Mouse (Mus musculus): Measurements from ENCODE around the gene Caml. TPM values are rescaled to one million over a fixed set of nuclear protein-coding genes. Genes with fewer than 3 reads are reported as not detected.
A peak's percentile ranks its signal among the peaks of the same experiment; 100 is the strongest.

Caml gene
- polyA plus RNA-seq, 2 experiments from 2014 or later = 41.7 to 46.1 TPM

- peak; percentile 29 for ATAC-seq
These were observed 603 bp upstream of the Caml start for GRCm38 (mm10) chr13:55622156-55622648.

DNA sequence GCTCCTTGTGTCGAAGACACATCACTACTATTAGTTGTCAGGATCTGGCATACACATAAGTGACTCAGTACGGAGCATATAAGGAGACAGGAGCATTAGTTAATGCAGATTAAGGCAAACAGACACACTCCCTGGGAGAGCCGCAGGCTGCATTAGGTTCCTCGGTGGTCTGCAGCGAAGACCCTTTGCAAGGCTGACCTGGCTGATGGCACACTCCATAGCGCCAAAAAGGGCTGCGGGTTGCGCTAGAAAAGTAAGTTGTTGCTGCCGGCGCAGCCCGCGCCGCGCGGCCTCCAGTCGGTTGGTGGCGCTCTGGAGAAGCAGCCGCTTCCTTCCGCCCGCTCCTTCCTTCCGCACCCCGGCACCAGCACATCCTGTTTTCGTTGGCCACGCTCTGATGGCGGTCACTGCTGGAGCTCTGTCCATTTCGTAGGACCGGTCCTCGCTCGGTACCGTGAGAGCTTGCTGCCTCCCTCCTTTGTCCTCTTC is 11.9 kb downstream of the Caml start, which contains the start of gene Ddx46:
Ddx46 (plus strand) TSS at position 389 of the 489 bp plus-strand sequence.
- ATAC-seq = peak; percentile 84

GRCm38 (mm10) chr13:55635146-55635571 is 12.4 kb downstream of the Caml start:
- ATAC-seq = peak; percentile 31

DNA sequence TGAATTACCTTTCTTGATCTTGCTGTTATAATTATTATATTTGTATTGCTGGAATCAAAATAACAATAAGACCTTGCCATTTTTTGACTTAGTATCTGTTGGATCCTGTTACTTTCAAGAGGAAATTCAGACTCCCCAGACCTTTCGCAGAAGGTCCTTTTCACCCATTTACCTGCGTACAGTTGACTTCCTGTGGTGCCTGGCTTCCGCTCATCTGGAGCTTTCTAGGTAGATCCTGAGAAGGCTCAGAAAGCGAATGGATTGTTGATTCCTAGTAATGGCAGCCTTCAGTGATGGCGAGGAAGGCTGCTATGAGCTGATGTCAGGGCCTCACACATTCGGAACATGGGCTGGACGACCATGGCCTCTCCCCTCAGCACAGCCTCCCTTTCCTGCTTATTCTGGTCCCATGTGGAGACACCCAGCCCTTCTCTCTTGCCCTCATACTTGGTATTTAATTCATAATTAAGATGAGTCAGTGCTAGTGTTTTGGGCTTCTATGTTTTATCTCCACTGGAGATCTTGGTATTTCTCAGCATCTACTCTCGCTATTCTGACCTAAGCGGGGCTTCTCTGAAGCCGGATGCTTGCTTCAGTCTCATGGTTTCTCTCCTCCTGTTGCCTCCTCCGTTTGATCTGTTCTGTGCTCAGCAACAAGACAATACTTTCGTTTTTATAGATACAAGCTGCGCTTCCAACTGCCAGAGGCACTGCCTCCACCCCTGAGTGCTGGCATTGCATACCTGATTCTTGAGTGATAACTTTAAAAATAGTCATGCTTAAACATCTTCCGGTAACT is 13.6 kb downstream of the Caml start:
- ATAC-seq = peak; percentile 74

DNA sequence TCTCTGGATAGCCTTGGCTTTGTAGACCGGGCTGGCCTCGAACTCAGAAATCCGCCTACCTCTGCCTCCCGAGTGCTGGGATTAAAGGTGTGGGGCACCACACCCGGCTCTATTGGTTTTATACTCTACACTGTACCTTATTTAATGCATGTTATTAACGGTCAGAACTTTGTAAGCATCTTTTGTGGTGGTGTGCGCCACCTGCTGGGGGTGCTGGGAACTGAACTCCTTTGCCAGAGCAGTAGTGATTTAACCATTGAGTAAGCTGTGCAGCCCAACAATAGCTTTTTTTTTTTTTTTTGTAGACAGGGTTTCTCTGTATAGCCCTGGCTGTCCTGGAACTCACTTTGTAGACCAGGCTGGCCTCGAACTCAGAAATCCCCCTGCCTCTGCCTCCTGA is 17.7 kb downstream of the Caml start:
- ATAC-seq = peak; percentile 64

- ATAC-seq = peak; percentile 71
These were observed 21.7 kb downstream of the Caml start for GRCm38 (mm10) chr13:55644525-55644924.

GRCm38 (mm10) chr13:55650098-55650497 is 27.3 kb downstream of the Caml start:
- ATAC-seq = no peak

GRCm38 (mm10) chr13:55650980-55651379 is 28.2 kb downstream of the Caml start:
- no peak for ATAC-seq

DNA sequence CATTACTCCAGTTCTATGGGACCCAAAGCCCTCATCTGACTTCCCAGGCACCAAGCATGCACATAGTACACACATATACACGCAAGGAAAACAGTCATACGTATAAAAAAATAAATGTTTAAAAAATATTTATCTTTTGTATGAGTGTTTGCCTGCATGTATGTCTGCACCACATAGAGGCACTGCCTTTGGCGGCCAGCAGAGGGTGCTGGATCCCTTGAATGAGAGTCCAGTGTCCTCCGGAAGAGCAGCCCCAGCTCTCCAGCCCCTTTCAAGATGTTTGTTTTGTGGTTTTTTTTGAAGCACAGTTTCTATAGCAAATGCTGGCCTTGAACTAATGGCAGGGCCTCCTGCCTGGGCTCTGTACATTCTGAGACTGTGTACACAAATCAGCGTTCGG is 45.7 kb downstream of the Caml start:
- ATAC-seq = no peak

GRCm38 (mm10) chr13:55672711-55673110 is 49.9 kb downstream of the Caml start:
- peak; percentile 90 for ATAC-seq

DNA sequence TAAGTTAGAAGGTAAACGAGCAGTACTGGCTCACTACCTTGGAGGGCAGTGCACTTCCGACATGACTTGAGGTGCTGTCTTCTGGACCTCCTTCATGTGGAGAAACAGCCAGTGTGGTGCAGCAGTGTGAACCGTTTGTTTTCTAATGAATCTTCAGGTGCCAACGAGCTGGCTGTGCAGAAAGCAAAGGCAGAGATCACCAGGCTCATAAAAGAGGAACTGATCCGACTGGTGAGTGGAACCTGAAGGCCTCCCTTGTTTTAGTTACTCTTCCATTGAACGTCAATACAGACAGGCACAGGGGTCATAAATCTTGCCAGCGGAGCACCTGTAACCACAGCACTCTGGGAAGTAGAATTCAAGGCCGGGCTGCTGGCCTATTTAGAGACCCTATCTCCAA is 54.6 kb downstream of the Caml start:
- ATAC-seq = no peak

Other genes starting within 250 kb of the Caml start
- gene Slc34a1, start 224.8 kb upstream of the Caml start, polyA plus RNA-seq (2017; shearing (Covaris generic)) = not detected
- gene Pfn3, start 207.8 kb upstream of the Caml start, polyA plus RNA-seq (2017; shearing (Covaris generic)) = not detected
- not detected for gene F12, start 196.2 kb upstream of the Caml start, polyA plus RNA-seq (2017; shearing (Covaris generic))
- gene Grk6, start 177.9 kb upstream of the Caml start, polyA plus RNA-seq (2017; shearing (Covaris generic)) = 10 to 100 TPM; 26.4 to 36.7 TPM
- not detected for gene Prr7, start 158.7 kb upstream of the Caml start, polyA plus RNA-seq (2017; shearing (Covaris generic))
- not detected for gene Dbn1, start 134.9 kb upstream of the Caml start, polyA plus RNA-seq (2017; shearing (Covaris generic))
- 10 to 100 TPM in 1 of 2 experiments, 1 to 10 TPM in 1; 6.3 to 14.6 TPM for gene Pdlim7, start 109.3 kb upstream of the Caml start, polyA plus RNA-seq (2017; shearing (Covaris generic))
- 1 to 10 TPM in 1 of 2 experiments, under 1 TPM in 1; 0.35 to 1.0 TPM for gene Dok3, start 93.7 kb upstream of the Caml start, polyA plus RNA-seq (2017; shearing (Covaris generic))
- gene Ddx41, start 86.3 kb upstream of the Caml start, polyA plus RNA-seq (2017; shearing (Covaris generic)) = 10 to 100 TPM; 55.8 to 74.2 TPM
- gene Fam193b, start 51.9 kb upstream of the Caml start, polyA plus RNA-seq (2017; shearing (Covaris generic)) = 10 to 100 TPM; 36.3 to 40.2 TPM
- 100 to 1,000 TPM; 206 to 437 TPM for gene Tmed9, start 49.3 kb upstream of the Caml start, polyA plus RNA-seq (2017; shearing (Covaris generic))
- gene B4galt7, start 23.1 kb upstream of the Caml start, polyA plus RNA-seq (2017; shearing (Covaris generic)) = 10 to 100 TPM; 20.5 to 42.3 TPM
- 10 to 100 TPM; 58.1 to 64.6 TPM for gene Ddx46, start 12.0 kb downstream of the Caml start, polyA plus RNA-seq (2017; shearing (Covaris generic))
- 10 to 100 TPM; 12.8 to 14.2 TPM for gene B230219D22Rik, start 70.1 kb downstream of the Caml start, polyA plus RNA-seq (2017; shearing (Covaris generic))
- gene Txndc15, start 91.6 kb downstream of the Caml start, polyA plus RNA-seq (2017; shearing (Covaris generic)) = 10 to 100 TPM; 26.6 to 27.0 TPM
- 1 to 10 TPM; 5.0 to 7.0 TPM for gene Pcbd2, start 104.4 kb downstream of the Caml start, polyA plus RNA-seq (2017; shearing (Covaris generic))
- gene Catsper3, start 161.6 kb downstream of the Caml start, polyA plus RNA-seq (2017; shearing (Covaris generic)) = under 1 TPM in 1 of 2 experiments, not detected in 1; 0.58 TPM
- not detected for gene Pitx1, start 213.2 kb downstream of the Caml start, polyA plus RNA-seq (2017; shearing (Covaris generic))

Data from CD4-positive, CD25-positive, alpha-beta regulatory T cell, adult 4 months (primary cell).